Mouse (Mus musculus): ENCODE results near the gene Scd2.

GRCm38 (mm10) chr19:44287415-44288110, 5.9 kb upstream of the Scd2 start:
- TF ChIP-seq ZKSCAN1 (IDR thresholded peaks at IDR 0.05; ENCODE audit: low read depth, low read length) (no peak), EP300 (IDR thresholded peaks at IDR 0.05; ENCODE audit: low read depth in 1 of 2, low read length in 2 of 2) (peak in 1 of 2 experiments; percentile 52; a peak in 2 of 4 replicates), POLR2A (IDR thresholded peaks at IDR 0.05; ENCODE audit: control insufficient read depth in 1 of 2, insufficient read depth in 1 of 2, low read depth in 1 of 2, low read length in 2 of 2, poor library complexity in 1 of 2) (no peak), TCF12 (IDR thresholded peaks at IDR 0.05; ENCODE audit: low read depth, low read length) (peak; percentile 40; the same call in 1 of the 2 replicates), MAFK (IDR thresholded peaks at IDR 0.05; ENCODE audit: borderline replicate concordance, low read depth, low read length) (no peak), CTCF (IDR thresholded peaks at IDR 0.05 in 2 of 3, conservative IDR thresholded peaks at IDR 0.05 in 1 of 3; ENCODE audit: control insufficient read depth in 1 of 3, insufficient read depth in 1 of 3, low read depth in 2 of 3, low read length in 3 of 3, poor library complexity in 1 of 3, severe bottlenecking in 1 of 3) (no peak), TAL1 (IDR thresholded peaks at IDR 0.05; ENCODE audit: low read length) (no peak), NRF1 (IDR thresholded peaks at IDR 0.05; ENCODE audit: insufficient read depth, low read depth, low read length, poor library complexity, severe bottlenecking) (no peak), ZC3H11A (IDR thresholded peaks at IDR 0.05; ENCODE audit: low read depth, low read length) (no peak), SMC3 (IDR thresholded peaks at IDR 0.05; ENCODE audit: low read depth, low read length) (no peak), RAD21 (IDR thresholded peaks at IDR 0.05; ENCODE audit: low read depth, low read length) (no peak), BHLHE40 (IDR thresholded peaks at IDR 0.05; ENCODE audit: borderline replicate concordance, low read depth, low read length) (no peak), MAX (IDR thresholded peaks at IDR 0.05; ENCODE audit: low read length) (no peak), CHD2 (IDR thresholded peaks at IDR 0.05; ENCODE audit: low read length) (no peak)

Data from MEL (cell line).